Mouse (Mus musculus) embryonic facial prominence, embryonic 10.5 days (tissue): ENCODE measurements around the gene Srd5a2. TPM values are rescaled to one million over a fixed set of nuclear protein-coding genes. Genes with fewer than 3 reads are reported as not detected.
A peak's percentile ranks its signal among the peaks of the same experiment; 100 is the strongest.

ENCODE experiments used
- DNase-seq: peaks from one replicate; pipeline ENCODE4 v3.0.0-alpha.2; 2017; ENCODE audit warnings: low spot score
- H3K27ac ChIP-seq: fragments of 300-500 bp; sonication (generic); replicated peaks from 2 replicates; pipeline ENCODE4 v1.5.1; 2016; ENCODE audit warnings: mild to moderate bottlenecking
- H3K27me3 ChIP-seq: fragments of 300-500 bp; sonication (generic); replicated peaks from 2 replicates; pipeline ENCODE4 v1.6.1; 2016; ENCODE audit warnings: low read depth, mild to moderate bottlenecking; ENCODE audit not compliant: poor library complexity, severe bottlenecking
- H3K36me3 ChIP-seq: fragments of 300-500 bp; sonication (generic); replicated peaks from 2 replicates; pipeline ENCODE4 v1.6.1; 2016; ENCODE audit warnings: mild to moderate bottlenecking, moderate library complexity
- H3K4me1 ChIP-seq: fragments of 300-500 bp; sonication (generic); 2 replicates; pipeline ENCODE4 v1.6.1; 2016
- H3K4me3 ChIP-seq: fragments of 300-500 bp; sonication (generic); 2 replicates; pipeline ENCODE4 v1.5.1; 2016; ENCODE audit warnings: mild to moderate bottlenecking, moderate library complexity
- H3K9me3 ChIP-seq: fragments of 300-500 bp; sonication (generic); 2 replicates; pipeline ENCODE4 v1.6.1; 2016; ENCODE audit warnings: mild to moderate bottlenecking
- WGBS: fragments of 180-500 bp; shearing (Covaris S2); methylation state at CpG from one replicate; pipeline ENCODE4 v1.1.7; 2016; 5-methylcytosine and 5-hydroxymethylcytosine counted together
- polyA plus RNA-seq: library from polyadenylated mRNA; unstranded; fragments of >200 nt; fragmentation: Nextera tagmentation; extraction: Ambion mirVana; gene quantifications from 2 replicates; pipeline ENCODE4 v1.2.1, GENCODE M21; 2016

Gene Srd5a2
- polyA plus RNA-seq, 1 experiment from 2014 or later: not detected

DNA sequence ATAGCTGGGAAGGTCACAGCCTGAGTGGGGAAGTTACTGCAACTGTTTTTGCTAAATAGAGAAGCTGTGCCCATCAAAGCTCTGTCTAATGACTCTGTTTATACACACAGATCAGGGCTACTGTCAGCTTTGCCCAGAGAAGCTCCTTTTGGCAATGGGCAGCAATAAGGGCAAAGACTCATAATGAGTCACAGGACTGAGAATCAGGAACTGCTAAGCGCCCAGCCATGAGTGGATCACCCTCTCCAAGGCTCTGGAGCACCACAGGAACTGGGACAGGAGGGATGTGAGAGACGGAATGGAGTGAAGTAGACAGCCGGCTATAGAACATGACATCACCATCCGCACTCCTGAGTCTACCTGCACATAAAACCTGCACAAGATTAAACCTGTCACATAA is 29.4 kb downstream of the Srd5a2 start:
- Histone ChIP-seq H3K9me3 (no peaks in the 10 kb centered on the region), H3K4me3 (no peak overlapping the region), H3K27me3 (no peaks in the 10 kb centered on the region), H3K36me3 (no peaks in the 10 kb centered on the region), H3K27ac (no peak overlapping the region), H3K4me1 (0 out of 2 replicates have a peak, but pooled peaks cover 3% of the 10 kb centered on the region)
- WGBS: 87% methylated on average over 4 of the region's 4 CpGs
- DNase-seq: no peak

DNA sequence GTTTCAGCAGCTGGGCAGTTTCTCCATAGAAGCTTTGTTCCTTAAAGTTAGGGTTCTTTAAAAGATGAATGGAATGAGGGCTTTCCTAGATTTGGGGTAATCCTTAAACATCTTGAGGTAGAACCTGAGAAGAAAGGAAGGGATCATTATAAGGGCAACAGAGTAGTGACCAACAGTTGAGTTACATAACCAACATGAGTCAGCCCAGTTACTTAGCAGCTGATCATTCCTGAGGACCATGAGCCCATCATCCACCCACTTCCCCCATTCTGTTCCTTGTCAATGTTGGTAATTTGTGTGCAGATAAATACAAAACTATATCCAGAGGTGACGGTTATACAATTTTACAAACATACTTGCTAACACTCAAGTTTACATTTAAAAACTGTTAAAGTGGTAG is 30.1 kb downstream of the Srd5a2 start:
- Histone ChIP-seq H3K4me3 (no peak overlapping the region), H3K27me3 (no peaks in the 10 kb centered on the region), H3K4me1 (0 out of 2 replicates have a peak, but pooled peaks cover 3% of the 10 kb centered on the region), H3K9me3 (no peaks in the 10 kb centered on the region), H3K27ac (no peak overlapping the region), H3K36me3 (no peaks in the 10 kb centered on the region)
- no peak for DNase-seq
- WGBS: 90% methylated on average over 1 of the region's 1 CpGs

DNA sequence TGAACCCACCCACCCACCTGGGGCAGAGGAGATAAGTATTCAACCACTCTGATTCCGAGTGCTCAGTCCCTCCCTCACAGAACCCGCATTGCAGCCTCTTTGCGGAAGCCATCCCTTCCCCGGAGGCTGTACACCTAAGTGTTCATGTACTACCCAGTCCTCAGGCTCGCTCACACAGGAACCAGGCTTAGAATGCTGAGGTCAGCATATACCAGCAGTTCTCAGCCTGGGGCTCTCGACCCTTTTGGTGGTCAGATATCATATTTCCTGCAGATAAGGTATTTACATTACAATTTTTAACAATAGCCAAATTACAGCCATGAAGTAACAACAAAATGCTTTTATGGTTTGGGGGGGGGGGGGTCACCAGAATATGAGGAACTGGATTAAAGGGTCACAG is 32.6 kb downstream of the Srd5a2 start:
- Histone ChIP-seq H3K4me3 (no peak overlapping the region), H3K36me3 (no peaks in the 10 kb centered on the region), H3K9me3 (no peaks in the 10 kb centered on the region), H3K4me1 (no peaks in the 10 kb centered on the region), H3K27ac (no peak overlapping the region), H3K27me3 (no peaks in the 10 kb centered on the region)
- 81% methylated on average over 6 of the region's 6 CpGs for WGBS
- DNase-seq: no peak

DNA sequence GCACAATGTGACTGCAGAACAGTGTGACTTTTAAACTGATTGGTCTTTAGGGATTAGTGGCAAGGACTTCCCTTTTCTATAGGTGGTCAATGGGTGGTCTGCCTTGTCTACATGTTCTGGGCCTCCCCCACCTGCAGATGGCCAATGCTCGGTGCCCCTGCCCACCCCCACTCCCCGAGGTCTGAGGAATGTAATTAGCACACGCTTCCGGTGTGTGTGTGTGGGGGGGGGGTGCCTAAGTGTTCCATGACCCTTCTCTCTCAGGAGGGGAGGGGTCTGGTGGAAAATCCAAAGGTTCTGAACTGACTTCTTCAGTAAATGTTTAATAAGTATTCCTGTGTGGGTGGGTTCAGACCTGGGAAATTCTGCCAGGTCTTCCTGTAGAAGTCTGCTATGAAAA is 39.0 kb downstream of the Srd5a2 start:
- no peak for DNase-seq
- no peaks in the 10 kb centered on the region for H3K9me3 ChIP-seq
- H3K4me3 ChIP-seq: no peak overlapping the region
- H3K27me3 ChIP-seq: no peaks in the 10 kb centered on the region
- no peaks in the 10 kb centered on the region for H3K36me3 ChIP-seq
- no peak overlapping the region for H3K27ac ChIP-seq
- peaks cover 10% of the 10 kb centered on the region; the same call in 1 of the 2 replicates for H3K4me1 ChIP-seq
- WGBS: 56% methylated on average over 4 of the region's 4 CpGs

DNA sequence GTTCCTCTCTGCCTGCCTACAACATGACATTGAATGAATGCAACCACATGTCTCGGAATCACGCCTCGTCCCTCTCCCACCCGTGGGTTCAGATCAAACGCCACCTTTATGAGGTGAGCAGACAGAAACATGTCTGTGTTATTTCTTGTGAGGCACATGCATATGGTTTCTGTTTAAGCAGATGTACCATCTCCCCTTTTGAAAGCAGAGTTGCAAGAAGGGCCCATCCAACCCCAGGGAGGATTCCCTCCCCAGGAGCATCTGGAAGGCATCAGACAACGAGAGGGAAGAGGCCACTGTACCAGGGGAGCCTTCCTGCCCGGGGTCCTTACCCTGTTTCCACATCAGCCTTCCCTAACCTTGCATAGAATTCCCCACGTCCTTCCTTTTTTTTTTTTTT is 40.7 kb downstream of the Srd5a2 start:
- no peaks in the 10 kb centered on the region for H3K36me3 ChIP-seq
- no peaks in the 10 kb centered on the region for H3K27me3 ChIP-seq
- WGBS: 63% methylated on average over 8 of the region's 8 CpGs
- H3K27ac ChIP-seq: no peak overlapping the region
- DNase-seq: no peak
- no peak overlapping the region for H3K4me3 ChIP-seq
- H3K9me3 ChIP-seq: 0 out of 2 replicates have a peak, but pooled peaks cover 3% of the 10 kb centered on the region
- peaks cover 10% of the 10 kb centered on the region; the same call in 1 of the 2 replicates for H3K4me1 ChIP-seq

DNA sequence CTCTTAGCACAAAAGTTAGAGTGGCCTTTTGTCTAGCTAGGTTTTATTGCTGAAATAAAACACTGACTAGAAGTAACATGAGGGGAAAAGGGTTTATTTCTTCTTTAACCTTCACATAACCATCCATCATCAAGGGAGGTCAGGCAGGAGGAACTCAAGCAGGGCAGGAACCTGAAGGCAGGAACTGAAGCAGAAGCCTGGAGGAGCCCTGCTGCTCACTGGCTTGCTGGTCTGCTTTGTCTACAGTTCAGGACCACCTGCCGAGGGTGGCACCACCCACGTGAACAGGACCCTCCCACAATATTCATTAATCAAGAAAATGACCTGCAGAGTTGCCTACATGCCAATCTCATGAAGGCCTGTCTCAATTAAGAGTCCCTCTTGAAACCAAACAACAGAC is 45.3 kb downstream of the Srd5a2 start:
- H3K27ac ChIP-seq: no peak overlapping the region
- no peaks in the 10 kb centered on the region for H3K36me3 ChIP-seq
- 0 out of 2 replicates have a peak, but pooled peaks cover 3% of the 10 kb centered on the region for H3K9me3 ChIP-seq
- no peak for DNase-seq
- WGBS: 81% methylated on average over 2 of the region's 2 CpGs
- H3K4me1 ChIP-seq: no peaks in the 10 kb centered on the region
- no peaks in the 10 kb centered on the region for H3K27me3 ChIP-seq
- H3K4me3 ChIP-seq: no peak overlapping the region

DNA sequence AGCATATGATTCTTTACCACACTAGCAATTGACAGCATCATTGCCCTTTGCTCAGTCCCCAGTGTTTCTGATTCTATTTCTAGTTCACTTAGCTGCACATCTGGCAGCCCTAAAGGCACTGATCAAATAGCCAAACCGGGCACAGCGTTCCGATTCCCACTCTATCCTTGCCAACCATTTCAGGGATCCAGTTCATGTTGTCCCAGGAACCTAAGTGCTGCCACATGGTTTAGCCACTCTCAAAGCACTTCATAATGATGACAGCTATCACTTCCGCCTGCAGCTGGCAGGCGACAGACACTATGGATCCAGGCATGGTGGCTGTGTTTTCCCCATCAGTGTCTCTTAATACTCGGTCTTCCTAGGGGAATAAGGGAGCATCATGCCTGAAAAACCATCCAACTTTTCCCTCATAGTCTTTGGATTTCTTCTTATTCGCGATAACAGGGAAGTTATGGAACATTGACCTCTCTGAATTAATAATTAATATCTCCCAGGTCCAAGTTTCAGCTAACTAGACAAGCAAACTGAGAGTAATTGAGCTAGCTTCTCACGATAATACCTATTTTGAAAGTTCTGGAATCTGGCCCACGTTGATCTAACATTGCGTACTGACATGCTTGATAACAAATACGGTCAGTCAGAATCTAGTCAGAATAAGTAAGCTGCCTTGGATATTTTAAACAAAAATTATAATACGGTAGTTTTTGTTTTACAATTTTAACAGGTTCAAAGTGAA is 51.6 kb downstream of the Srd5a2 start:
- Histone ChIP-seq H3K4me1 (no peaks in the 10 kb centered on the region), H3K27ac (no peak overlapping the region), H3K36me3 (no peaks in the 10 kb centered on the region), H3K4me3 (no peak overlapping the region), H3K9me3 (no peaks in the 10 kb centered on the region), H3K27me3 (no peaks in the 10 kb centered on the region)
- WGBS: 88% methylated on average over 13 of the region's 13 CpGs
- no peak for DNase-seq

DNA sequence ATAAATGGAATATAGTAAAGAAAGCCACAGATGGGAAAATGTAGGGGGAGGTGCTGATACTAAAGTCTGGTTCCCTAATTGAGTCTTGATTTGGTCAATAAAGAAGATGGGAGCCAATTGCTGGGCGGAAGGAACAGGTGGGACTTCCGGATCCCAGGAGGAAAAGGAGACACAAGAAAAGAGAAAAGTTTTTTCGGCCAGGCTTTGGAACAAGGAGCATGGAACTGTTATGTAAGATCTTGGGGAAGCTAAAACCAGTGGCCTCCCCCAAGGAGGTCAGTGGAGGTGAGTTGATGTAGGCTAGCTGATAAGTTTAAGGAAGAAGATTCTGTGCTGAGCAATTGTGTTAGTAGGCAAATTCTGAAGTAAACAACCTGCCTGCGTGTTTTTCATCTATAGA is 56.5 kb downstream of the Srd5a2 start:
- H3K27ac ChIP-seq: no peak overlapping the region
- H3K36me3 ChIP-seq: no peaks in the 10 kb centered on the region
- WGBS: 85% methylated on average over 4 of the region's 4 CpGs
- no peak for DNase-seq
- no peaks in the 10 kb centered on the region for H3K27me3 ChIP-seq
- no peaks in the 10 kb centered on the region for H3K9me3 ChIP-seq
- H3K4me1 ChIP-seq: no peaks in the 10 kb centered on the region
- H3K4me3 ChIP-seq: no peak overlapping the region

DNA sequence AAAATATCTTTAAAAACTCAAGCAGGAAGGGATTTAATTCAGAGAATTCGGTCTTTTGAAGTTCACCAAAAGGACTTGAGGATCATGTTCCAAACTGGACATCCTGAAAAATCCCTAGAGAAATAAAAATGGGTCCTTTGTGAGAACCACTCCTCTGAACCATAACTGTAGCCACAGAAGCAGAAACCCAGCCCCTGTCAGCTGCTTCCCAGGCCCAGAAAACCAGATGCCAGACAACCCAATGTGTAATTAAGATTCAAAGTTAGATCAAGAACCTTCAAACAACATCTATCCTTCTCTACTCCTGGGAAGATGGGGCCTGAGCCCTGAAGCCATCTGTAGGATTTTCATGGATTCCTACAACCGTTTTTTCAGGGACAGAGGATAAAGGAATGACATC is 61.1 kb downstream of the Srd5a2 start:
- DNase-seq: no peak

DNA sequence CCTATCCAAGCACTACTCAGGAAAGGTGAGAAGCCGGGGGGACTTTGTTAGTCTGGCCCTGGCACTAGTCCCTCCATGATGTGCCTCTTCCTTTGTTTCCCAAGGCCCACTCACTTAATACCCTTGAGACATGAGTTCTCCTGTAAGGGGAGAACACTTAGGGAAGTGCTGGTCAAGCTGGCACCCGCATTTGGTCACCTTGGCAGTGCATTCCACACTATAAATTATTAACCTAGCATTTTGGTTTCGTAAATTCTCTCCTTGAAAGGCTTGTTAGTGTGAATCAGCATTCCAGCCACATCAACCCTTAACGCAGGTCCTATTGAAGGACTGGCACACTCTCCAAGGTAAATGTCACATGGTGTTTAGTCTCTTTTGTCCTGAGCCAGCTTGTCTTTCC is 61.8 kb downstream of the Srd5a2 start:
- Histone ChIP-seq H3K36me3 (no peaks in the 10 kb centered on the region), H3K27me3 (no peaks in the 10 kb centered on the region), H3K4me3 (no peak overlapping the region), H3K9me3 (no peaks in the 10 kb centered on the region), H3K27ac (no peak overlapping the region), H3K4me1 (peaks cover 9% of the 10 kb centered on the region)
- no peak for DNase-seq
- WGBS: 91% methylated on average over 4 of the region's 4 CpGs

More for the DNA sequence above, 61.1 kb downstream of the Srd5a2 start:
- 75% methylated on average over 2 of the region's 2 CpGs for WGBS
- Histone ChIP-seq H3K36me3 (no peaks in the 10 kb centered on the region), H3K9me3 (no peaks in the 10 kb centered on the region), H3K27ac (no peak overlapping the region), H3K27me3 (no peaks in the 10 kb centered on the region), H3K4me3 (no peak overlapping the region), H3K4me1 (peaks cover 9% of the 10 kb centered on the region)

DNA sequence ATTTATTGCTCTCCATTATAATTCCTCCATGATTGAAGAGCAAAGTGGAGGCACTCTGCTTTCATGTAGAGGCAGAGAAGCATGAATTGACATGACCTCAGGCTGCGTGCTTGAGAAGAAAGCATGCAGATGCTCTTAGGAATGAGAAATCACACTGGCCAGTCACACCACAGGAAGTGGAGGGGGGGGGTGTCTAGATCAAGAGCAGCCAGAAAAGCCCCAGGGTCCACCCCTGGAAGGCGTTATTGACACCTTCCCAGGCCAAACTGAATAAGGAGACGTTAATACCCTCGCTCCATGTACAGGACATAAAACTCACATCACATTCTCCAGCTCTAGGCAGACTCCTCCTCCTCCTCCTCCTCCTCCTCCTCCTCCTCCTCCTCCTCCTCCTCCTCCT is 63.2 kb downstream of the Srd5a2 start:
- Histone ChIP-seq H3K36me3 (no peaks in the 10 kb centered on the region), H3K4me1 (peaks cover 9% of the 10 kb centered on the region), H3K27ac (peak overlapping the region; percentile 24; the same call in 1 of the 2 replicates), H3K9me3 (no peaks in the 10 kb centered on the region), H3K27me3 (no peaks in the 10 kb centered on the region), H3K4me3 (no peak overlapping the region)
- peak; percentile 34 for DNase-seq
- WGBS: 17% methylated on average over 4 of the region's 4 CpGs

DNA sequence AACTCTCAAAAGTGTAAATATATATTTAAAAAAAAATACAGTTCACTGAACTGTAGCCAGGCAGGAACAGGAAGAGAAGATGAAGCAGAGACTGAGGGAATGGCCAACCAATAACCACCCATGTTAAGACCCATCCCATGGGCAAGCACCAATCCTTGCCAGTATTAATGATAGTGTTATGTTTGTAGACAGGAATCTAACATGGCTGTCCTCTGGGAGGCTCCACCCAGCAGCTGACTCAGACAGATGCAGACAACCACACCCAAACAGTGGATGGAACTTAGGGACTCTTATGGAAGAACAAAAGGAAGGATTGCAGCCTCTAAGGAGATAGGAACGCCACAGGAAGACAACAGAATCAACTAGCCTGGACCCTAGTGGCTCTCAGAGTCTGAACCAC is 64.8 kb downstream of the Srd5a2 start:
- 75% methylated on average over 1 of the region's 1 CpGs for WGBS
- Histone ChIP-seq H3K36me3 (no peaks in the 10 kb centered on the region), H3K27ac (no peak overlapping the region), H3K4me1 (peaks cover 9% of the 10 kb centered on the region), H3K4me3 (no peak overlapping the region), H3K27me3 (no peaks in the 10 kb centered on the region), H3K9me3 (no peaks in the 10 kb centered on the region)
- DNase-seq: no peak

DNA sequence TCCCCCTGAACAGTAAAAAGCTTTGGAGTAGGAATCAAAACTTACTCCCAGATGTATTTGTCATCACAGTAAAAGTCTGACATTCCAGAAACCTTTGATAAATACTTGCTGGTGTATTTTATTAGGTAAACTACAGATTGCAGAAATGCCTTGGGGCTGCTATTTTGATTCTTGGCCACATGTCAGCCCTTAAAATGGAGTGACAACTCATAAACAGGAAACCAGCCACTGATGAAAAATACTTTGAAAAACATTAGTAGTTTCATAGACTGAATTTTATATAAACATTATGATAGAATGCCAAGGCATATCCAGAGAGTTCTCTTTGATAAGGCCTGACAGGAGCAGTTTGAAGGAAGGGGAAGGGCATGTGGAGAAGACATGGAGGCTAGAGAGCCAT is 71.7 kb downstream of the Srd5a2 start:
- no peak overlapping the region for H3K4me3 ChIP-seq
- H3K27ac ChIP-seq: no peak overlapping the region
- no peaks in the 10 kb centered on the region for H3K27me3 ChIP-seq
- no peak for DNase-seq
- H3K36me3 ChIP-seq: no peaks in the 10 kb centered on the region
- H3K4me1 ChIP-seq: no peaks in the 10 kb centered on the region
- H3K9me3 ChIP-seq: no peaks in the 10 kb centered on the region
